Mouse (Mus musculus) adrenal gland, postnatal 0 days (tissue): ENCODE results near the gene Gm11232. TPM values are rescaled to one million over a fixed set of nuclear protein-coding genes. Genes with fewer than 3 reads are reported as not detected.

Experiments
- polyA plus RNA-seq: library from polyadenylated mRNA; unstranded; fragments of >200 nt; fragmentation: Nextera tagmentation; extraction: Ambion mirVana; gene quantifications from 2 replicates; pipeline ENCODE4 v1.2.1, GENCODE M21; 2015

The Gm11232 gene
- polyA plus RNA-seq: 0.27 and 0.46 TPM in 2 replicates

GRCm38 (mm10) chr4:71757865-71758264, at the start of gene Gm11232:
TSS of gene Gm11232 (minus strand) at chr4:71757965.

